Mouse (Mus musculus) bone marrow, adult 2 months (tissue): ENCODE results near the gene Zbtb40.

Experiments
- CTCF ChIP-seq: fragments of 200-500 bp; IDR thresholded peaks from 2 replicates; pipeline ENCODE4 v1.5.1; 2011; ENCODE audit warnings: low read length, control low read depth; ENCODE audit not compliant: control insufficient read depth, insufficient read depth
- POLR2A ChIP-seq: fragments of 200-500 bp; IDR thresholded peaks from 2 replicates; pipeline ENCODE4 v1.6.1; 2011; ENCODE audit warnings: low read depth, mild to moderate bottlenecking, control low read depth, low read length, borderline replicate concordance; ENCODE audit not compliant: control insufficient read depth

- TF ChIP-seq POLR2A (no peak), CTCF (no peak)
Measured at GRCm38 (mm10) chr4:137065846-137066245, 17.2 kb upstream of the Zbtb40 start.
